Mouse (Mus musculus): ENCODE data around the gene Rnf41.

DNA sequence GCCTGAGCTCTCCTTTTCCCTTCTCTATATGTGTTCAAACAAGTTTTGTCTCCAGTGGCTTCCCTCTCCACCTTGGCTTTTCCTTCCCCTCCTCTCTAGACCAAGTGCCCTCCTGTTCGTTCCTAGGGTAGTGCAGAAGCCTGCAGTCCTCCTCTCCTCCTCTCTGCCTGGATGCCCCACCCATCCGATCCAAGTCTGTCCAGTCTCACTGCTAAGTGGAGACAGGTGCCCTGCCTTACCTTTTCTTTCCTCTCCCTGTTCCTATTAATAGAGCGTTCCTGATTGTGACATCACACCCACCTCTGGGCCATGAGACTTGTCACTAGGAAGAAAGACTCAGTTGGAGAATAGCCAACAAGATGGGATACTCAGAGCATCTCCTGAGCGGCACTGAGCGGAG is 3.4 kb downstream of the Rnf41 start:
- no peak for TF ChIP-seq POLR2A (IDR thresholded peaks at IDR 0.05; ENCODE audit: extremely low read depth, insufficient read depth, low read length)
- TF ChIP-seq CTCF (IDR thresholded peaks at IDR 0.05; ENCODE audit: low read depth, low read length) = no peak

Data from liver, adult 2 months (tissue).